Mouse (Mus musculus): ENCODE measurements around the gene Pygo2. TPM values are rescaled to one million over a fixed set of nuclear protein-coding genes. Genes with fewer than 3 reads are reported as not detected.

Pygo2 gene
- polyA plus RNA-seq, 1 experiment, result 58.2 TPM

DNA sequence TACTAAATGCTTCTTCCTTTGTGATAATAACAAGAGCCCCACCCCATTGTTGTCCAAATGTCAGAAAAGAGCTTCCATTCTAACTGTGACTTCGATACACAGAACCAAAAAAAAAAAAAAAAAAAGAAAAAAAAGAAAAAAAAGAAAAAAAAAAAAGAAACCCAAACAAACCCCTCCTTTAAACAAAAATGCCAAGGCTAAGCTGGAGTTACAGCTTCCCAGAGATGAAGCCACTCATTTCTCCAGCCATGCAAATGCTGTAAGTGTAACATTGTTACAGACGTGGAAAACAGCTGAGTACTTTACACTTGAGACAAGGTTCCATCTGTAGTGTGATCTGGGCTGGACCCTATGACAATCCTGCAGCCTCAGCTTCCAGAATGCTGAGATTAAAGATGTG is 12.9 kb upstream of the Pygo2 start:
- H3K27ac ChIP-seq (ENCODE audit: insufficient read depth, low read length), result no peak overlapping the region
- no peaks in the 10 kb centered on the region; the same call in 1 of the 2 replicates for H3K36me3 ChIP-seq (ENCODE audit: control insufficient read depth, insufficient read depth, low read length)
- DNase-seq (ENCODE audit: low read depth in 1 of 2, low spot score in 2 of 2), result no peak
- no peaks in the 10 kb centered on the region for H3K27me3 ChIP-seq (ENCODE audit: control insufficient read depth, insufficient read depth, low read length)
- H3K4me1 ChIP-seq (ENCODE audit: control insufficient read depth, insufficient read depth, insufficient read length), result peaks cover 9% of the 10 kb centered on the region; the same call in 1 of the 2 replicates
- no peak overlapping the region for H3K4me3 ChIP-seq (ENCODE audit: extremely low read depth, insufficient read depth, insufficient read length)
- WGBS, result 29% methylated on average over 2 of the region's 2 CpGs
- no peak for TF ChIP-seq POLR2A (IDR thresholded peaks at IDR 0.05; ENCODE audit: low read depth, low read length)
- TF ChIP-seq CTCF (IDR thresholded peaks at IDR 0.05; ENCODE audit: extremely low read depth, insufficient read depth, insufficient read length, insufficient replicate concordance), result no peak

- H3K27me3 ChIP-seq (ENCODE audit: control insufficient read depth, insufficient read depth, low read length), result no peaks in the 10 kb centered on the region
- peak overlapping the region; percentile 66 for H3K4me3 ChIP-seq (ENCODE audit: extremely low read depth, insufficient read depth, insufficient read length)
- DNase-seq (ENCODE audit: low read depth in 1 of 2, low spot score in 2 of 2), result no peak
- H3K27ac ChIP-seq (ENCODE audit: insufficient read depth, low read length), result no peak overlapping the region; the same call in 1 of the 2 replicates
- WGBS, result under 1% methylated on average over 20 of the region's 20 CpGs
- peaks cover 9% of the 10 kb centered on the region; the same call in 1 of the 2 replicates for H3K4me1 ChIP-seq (ENCODE audit: control insufficient read depth, insufficient read depth, insufficient read length)
- no peak for TF ChIP-seq CTCF (IDR thresholded peaks at IDR 0.05; ENCODE audit: extremely low read depth, insufficient read depth, insufficient read length, insufficient replicate concordance)
- no peak for TF ChIP-seq POLR2A (IDR thresholded peaks at IDR 0.05; ENCODE audit: low read depth, low read length)
- H3K36me3 ChIP-seq (ENCODE audit: control insufficient read depth, insufficient read depth, low read length), result no peaks in the 10 kb centered on the region; the same call in 1 of the 2 replicates
These were observed 12.2 kb upstream of the Pygo2 start for GRCm38 (mm10) chr3:89417840-89418169.

DNA sequence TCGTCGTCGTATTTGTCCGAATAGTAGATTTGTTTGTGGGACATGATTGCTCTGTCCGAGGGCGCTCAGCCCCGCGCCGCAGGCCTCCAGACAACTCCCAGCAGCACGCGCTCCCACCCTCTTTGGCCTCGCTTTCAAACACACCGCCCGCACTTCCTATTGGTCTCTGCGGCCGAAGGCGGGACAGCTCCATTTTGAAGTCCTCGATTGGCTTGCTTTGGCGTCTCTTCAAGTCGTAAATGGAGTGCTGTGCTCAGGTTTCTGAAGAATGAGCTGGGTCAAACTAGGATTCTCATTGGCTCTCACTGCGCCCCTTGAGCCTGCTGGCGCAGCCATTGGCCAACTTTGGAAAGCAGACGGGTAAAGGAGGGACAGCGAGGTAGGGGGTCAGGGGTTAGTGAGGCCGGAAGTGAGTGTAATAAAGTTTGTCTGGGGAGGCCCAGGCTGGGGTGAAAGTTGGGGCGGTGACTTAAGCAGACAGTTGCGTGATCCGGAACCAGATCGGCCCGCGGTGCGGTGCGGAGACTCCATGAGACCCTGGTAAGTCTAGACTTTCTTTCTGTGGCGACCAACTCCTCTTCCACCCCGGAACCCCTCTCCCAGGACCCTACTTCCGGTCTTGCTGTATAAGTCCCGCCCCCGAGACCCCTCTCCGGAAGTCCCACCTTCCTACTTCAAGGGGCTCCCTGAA is 11.7 kb upstream of the Pygo2 start, which contains the start of the genes Cks1b and Shc1:
Gene Cks1b, minus strand, starts transcription at position 214 of the 691 bp plus-strand sequence.
Gene Shc1, plus strand, starts transcription at position 274 of the 691 bp plus-strand sequence.
- H3K36me3 ChIP-seq (ENCODE audit: control insufficient read depth, insufficient read depth, low read length), result no peaks in the 10 kb centered on the region; the same call in 1 of the 2 replicates
- peak within 1 kb of the TSS; percentile 74 for H3K4me3 ChIP-seq (ENCODE audit: extremely low read depth, insufficient read depth, insufficient read length)
- H3K4me1 ChIP-seq (ENCODE audit: control insufficient read depth, insufficient read depth, insufficient read length), result peaks cover 9% of the 10 kb centered on the region; the same call in 1 of the 2 replicates
- WGBS, result under 1% methylated on average over 39 of the region's 39 CpGs
- TF ChIP-seq CTCF (IDR thresholded peaks at IDR 0.05; ENCODE audit: extremely low read depth, insufficient read depth, insufficient read length, insufficient replicate concordance) (no peak), POLR2A (IDR thresholded peaks at IDR 0.05; ENCODE audit: low read depth, low read length) (0 out of 2 replicates have a peak, but pooled peaks have one; percentile 12)
- no peaks in the 10 kb centered on the region for H3K27me3 ChIP-seq (ENCODE audit: control insufficient read depth, insufficient read depth, low read length)
- peak; percentile 87 to 97 for DNase-seq (ENCODE audit: low read depth in 1 of 2, low spot score in 2 of 2)
- peak within 1 kb of the TSS; percentile 87 for H3K27ac ChIP-seq (ENCODE audit: insufficient read depth, low read length)

DNA sequence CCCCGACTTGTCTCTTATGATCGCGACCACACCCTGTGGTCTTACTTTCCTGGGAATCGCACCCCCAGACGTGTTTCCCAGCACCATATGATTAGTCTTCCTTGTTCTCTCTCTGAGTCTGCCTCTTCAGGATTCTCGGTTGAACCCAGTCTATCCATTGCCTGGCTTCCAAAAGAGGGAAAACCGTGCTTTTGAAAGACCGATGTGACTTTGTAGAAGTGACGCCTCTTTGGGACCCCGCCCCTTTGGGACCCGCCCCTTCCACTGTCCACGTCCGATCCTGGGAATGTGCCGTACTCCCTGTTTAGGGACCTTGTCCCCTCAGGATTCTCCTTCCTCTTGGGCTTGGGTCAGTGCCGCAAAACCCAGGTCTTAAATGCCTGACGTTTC is 11.2 kb upstream of the Pygo2 start:
- under 1% methylated on average over 16 of the region's 16 CpGs for whole genome bisulfite sequencing
- H3K4me1 ChIP-seq (ENCODE audit: control insufficient read depth, insufficient read depth, insufficient read length), result peaks cover 9% of the 10 kb centered on the region; the same call in 1 of the 2 replicates
- no peaks in the 10 kb centered on the region for H3K27me3 ChIP-seq (ENCODE audit: control insufficient read depth, insufficient read depth, low read length)
- peak overlapping the region; percentile 74 for H3K4me3 ChIP-seq (ENCODE audit: extremely low read depth, insufficient read depth, insufficient read length)
- peak overlapping the region; percentile 87 for H3K27ac ChIP-seq (ENCODE audit: insufficient read depth, low read length)
- no peak for TF ChIP-seq POLR2A (IDR thresholded peaks at IDR 0.05; ENCODE audit: low read depth, low read length)
- TF ChIP-seq CTCF (IDR thresholded peaks at IDR 0.05; ENCODE audit: extremely low read depth, insufficient read depth, insufficient read length, insufficient replicate concordance), result no peak
- DNase-seq (ENCODE audit: low read depth in 1 of 2, low spot score in 2 of 2), result no peak
- peaks cover 4% of the 10 kb centered on the region for H3K36me3 ChIP-seq (ENCODE audit: control insufficient read depth, insufficient read depth, low read length)

GRCm38 (mm10) chr3:89419571-89419970 is 10.4 kb upstream of the Pygo2 start:
- Histone ChIP-seq H3K36me3 (ENCODE audit: control insufficient read depth, insufficient read depth, low read length) (peaks cover 11% of the 10 kb centered on the region), H3K4me3 (ENCODE audit: extremely low read depth, insufficient read depth, insufficient read length) (peak overlapping the region; percentile 74; the same call in 1 of the 2 replicates), H3K27me3 (ENCODE audit: control insufficient read depth, insufficient read depth, low read length) (no peaks in the 10 kb centered on the region), H3K4me1 (ENCODE audit: control insufficient read depth, insufficient read depth, insufficient read length) (peaks cover 9% of the 10 kb centered on the region; the same call in 1 of the 2 replicates), H3K27ac (ENCODE audit: insufficient read depth, low read length) (peak overlapping the region; percentile 75)
- 32% methylated on average over 9 of the region's 9 CpGs for WGBS
- no peak for DNase-seq (ENCODE audit: low read depth in 1 of 2, low spot score in 2 of 2)
- TF ChIP-seq POLR2A (IDR thresholded peaks at IDR 0.05; ENCODE audit: low read depth, low read length) (no peak), CTCF (IDR thresholded peaks at IDR 0.05; ENCODE audit: extremely low read depth, insufficient read depth, insufficient read length, insufficient replicate concordance) (no peak)

GRCm38 (mm10) chr3:89419981-89420380 is 10.0 kb upstream of the Pygo2 start:
- Histone ChIP-seq H3K4me3 (ENCODE audit: extremely low read depth, insufficient read depth, insufficient read length) (peak overlapping the region; percentile 74; the same call in 1 of the 2 replicates), H3K27me3 (ENCODE audit: control insufficient read depth, insufficient read depth, low read length) (no peaks in the 10 kb centered on the region), H3K27ac (ENCODE audit: insufficient read depth, low read length) (peak overlapping the region; percentile 75), H3K36me3 (ENCODE audit: control insufficient read depth, insufficient read depth, low read length) (peaks cover 14% of the 10 kb centered on the region), H3K4me1 (ENCODE audit: control insufficient read depth, insufficient read depth, insufficient read length) (peaks cover 9% of the 10 kb centered on the region; the same call in 1 of the 2 replicates)
- no peak for DNase-seq (ENCODE audit: low read depth in 1 of 2, low spot score in 2 of 2)
- 74% methylated on average over 3 of the region's 3 CpGs for WGBS
- no peak for TF ChIP-seq CTCF (IDR thresholded peaks at IDR 0.05; ENCODE audit: extremely low read depth, insufficient read depth, insufficient read length, insufficient replicate concordance)
- no peak for TF ChIP-seq POLR2A (IDR thresholded peaks at IDR 0.05; ENCODE audit: low read depth, low read length)
